Mouse (Mus musculus) lung, postnatal 0 days (tissue): ENCODE measurements around the gene Gtf2ird1.

Source experiments
- CTCF ChIP-seq: IDR thresholded peaks from 2 replicates; pipeline ENCODE4 v1.5.1; 2016; ENCODE audit warnings: antibody characterized with exemption, mild to moderate bottlenecking
- EP300 ChIP-seq: IDR thresholded peaks from 2 replicates; pipeline ENCODE4 v1.6.1; 2016; ENCODE audit warnings: antibody characterized with exemption, mild to moderate bottlenecking, control low read depth

GRCm38 (mm10) chr5:134329311-134329710, 127.2 kb downstream of the Gtf2ird1 start:
- TF ChIP-seq CTCF (no peak), EP300 (no peak)
